Mouse (Mus musculus) right cerebral cortex, adult 2 months (tissue): ENCODE data around the gene Isoc2b.
A peak's percentile ranks its signal among the peaks of the same experiment; 100 is the strongest.
"Not testable (repeated sequence)": the region's sequence is repeated elsewhere in the genome, so short reads cannot be mapped to it uniquely, and the experiment has no call there.

Source experiments
- DNase-seq, 2 experiments: peaks; one replicate each; pipeline ENCODE4 v3.0.0; 2021 to 2022; ENCODE audit warnings: low spot score in 2 of 2

The Isoc2b gene

GRCm38 (mm10) chr7:4865579-4866493, 4.2 kb downstream of the Isoc2b start:
- peak; percentile 96 to 97 for DNase-seq

DNA sequence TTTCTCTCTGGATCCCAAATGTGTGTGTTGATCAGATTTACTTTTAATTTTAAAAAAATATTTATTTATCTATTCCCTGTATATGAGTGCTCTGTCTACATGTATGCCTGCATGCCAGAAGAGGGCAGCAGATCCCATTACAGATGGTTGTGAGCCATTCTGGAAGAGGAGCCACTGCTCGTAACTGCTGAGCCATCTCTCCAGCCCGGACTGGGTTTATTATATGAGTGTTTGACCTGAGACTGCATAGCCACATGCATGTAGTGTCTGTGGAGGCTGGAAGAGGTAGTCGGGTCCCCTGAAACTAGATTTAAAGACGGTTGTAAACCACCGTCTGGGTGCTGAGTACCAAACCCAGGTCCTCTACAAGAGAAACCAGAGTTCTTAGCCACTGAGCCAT, 5.0 kb downstream of the Isoc2b start:
- DNase-seq: peak in 1 of 2 experiments; percentile 41

DNA sequence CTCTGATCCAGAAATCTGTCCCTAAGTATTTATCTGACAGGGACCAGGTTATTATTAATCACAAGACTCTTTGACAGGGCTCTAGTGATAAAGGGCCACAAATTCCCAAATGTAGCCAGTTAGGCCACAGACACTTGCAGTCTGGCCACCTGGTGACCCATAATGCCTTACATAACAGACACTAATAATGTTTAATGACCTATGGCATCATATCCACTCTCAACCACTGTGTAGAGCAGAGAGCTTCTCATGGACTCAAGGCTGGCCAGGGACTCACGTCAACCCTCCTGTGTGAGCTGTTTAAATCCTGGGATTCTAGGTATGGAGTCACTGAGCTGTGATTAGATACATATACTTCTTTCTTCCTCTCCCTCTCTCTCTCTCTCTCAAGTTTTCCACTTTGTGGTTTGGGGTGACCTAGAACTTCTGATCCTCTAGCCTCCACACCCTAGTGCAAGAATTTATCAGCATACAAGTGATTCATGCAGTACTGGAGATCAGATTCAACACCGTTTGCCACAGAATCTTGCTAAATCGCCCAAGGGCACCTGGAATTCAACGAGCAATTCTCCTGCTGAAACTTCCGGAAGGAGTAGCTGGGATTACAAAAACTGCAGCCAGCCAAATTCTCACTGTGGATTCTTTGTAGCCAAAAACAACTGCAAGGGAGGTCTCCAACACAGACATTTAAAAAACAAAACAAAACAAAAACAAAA, 5.8 kb downstream of the Isoc2b start:
- DNase-seq: no peak

GRCm38 (mm10) chr7:4863541-4864080, 6.4 kb downstream of the Isoc2b start:
- DNase-seq: no peak

DNA sequence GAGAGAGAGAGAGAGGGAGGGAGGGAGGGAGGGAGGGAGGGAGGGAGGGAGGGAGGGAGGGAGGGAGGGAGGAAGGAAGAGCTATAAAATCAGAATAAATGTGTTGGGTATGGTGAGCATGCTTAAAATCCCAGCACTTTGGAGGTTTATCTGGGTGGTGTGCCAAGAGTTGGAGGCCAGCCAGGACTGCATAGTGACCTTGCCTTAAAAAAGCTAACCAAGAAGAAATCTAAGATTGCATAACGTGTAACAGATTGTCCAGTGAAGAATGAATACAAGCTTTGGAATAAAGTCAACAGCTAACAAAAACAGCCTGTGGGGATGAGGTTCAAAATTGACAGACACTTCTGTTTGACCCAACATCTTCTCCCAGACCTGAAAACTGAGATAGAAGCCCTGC, 7.0 kb downstream of the Isoc2b start:
- DNase-seq: peak; percentile 25 to 36

DNA sequence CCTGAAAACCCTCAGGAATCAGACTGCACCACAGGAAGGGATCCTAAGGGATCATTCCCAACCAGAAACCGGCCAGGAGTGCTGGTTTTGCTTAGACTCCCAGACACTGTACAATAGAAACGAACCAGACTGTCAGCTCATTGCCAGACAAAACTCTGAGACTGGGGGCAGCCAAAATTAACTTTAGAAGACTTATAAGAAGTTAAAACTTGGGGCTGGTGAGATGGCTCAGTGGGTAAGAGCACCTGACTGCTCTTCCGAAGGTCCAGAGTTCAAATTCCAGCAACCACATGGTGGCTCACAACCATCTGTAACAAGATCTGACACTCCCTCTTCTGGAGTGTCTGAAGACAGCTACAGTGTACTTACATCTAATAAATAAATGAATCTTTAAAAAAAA, 9.1 kb downstream of the Isoc2b start:
- not testable (repeated sequence) for DNase-seq

DNA sequence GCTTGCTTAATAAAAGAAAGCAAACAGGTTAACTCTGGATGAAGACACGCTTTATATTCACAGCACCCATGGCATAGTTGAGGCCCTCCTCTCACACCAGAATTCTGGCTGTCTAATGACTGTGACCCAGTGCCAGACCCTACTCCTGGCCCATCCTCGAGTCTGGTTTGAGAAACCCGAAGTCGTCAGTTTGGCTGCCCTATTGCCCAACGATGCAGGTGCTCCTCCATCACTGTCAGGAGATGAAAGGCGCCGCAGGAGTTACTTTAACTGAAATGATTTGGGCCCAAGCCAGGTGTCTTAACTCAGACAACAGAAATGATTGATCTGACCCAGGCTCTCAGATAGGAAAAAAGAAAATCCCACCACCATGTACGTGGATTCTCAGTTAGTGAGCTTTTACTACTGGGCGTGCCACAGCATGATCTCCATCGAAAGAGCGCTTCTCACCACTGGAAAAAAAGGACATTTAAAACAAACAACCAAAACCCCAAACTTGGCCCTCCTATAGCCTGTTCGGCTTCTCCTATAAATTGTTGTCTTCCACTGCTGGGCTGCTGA, 10.6 kb downstream of the Isoc2b start:
- DNase-seq: no peak

DNA sequence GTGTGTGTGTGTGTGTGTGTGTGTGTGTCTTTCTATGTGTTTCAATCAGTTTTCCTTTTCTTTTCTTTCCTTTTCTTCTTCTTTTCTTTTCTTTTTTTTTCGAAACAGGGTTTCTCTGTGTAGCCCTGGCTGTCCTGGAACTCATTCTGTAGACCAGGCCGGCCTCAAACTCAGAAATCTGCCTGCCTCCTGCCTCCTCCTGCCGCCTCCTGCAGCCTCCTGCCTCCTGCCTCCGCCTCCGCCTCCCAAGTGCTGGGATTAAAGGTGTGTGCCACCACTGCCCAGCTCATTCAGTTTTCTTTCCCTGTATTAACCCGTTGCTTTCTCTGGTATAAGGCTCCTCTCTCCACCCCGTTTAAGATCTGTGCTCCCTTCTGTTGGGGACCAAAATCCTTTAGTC, 12.7 kb downstream of the Isoc2b start:
- no peak for DNase-seq

- DNase-seq: no peak
Measured at GRCm38 (mm10) chr7:4856508-4856907, 13.6 kb downstream of the Isoc2b start.

DNA sequence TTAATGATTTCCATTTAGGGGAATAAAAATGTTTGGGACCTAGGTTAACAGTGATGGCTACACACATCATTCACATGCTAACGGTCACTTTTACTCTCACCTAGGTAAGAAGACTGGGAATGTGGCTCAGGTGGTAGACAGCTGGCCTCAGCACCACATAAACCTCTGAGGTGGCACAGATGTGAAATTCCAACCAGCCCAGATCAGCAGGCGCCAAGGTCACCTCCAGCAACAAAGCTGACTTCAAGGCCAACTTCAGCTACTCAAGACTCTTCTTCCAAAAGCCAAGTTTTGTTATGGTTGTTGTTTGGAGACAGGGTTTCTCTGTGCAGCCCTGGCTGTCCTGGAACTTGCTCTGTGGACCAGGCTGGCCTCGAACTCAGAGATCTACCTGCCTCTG, 16.4 kb downstream of the Isoc2b start:
- no peak for DNase-seq

DNA sequence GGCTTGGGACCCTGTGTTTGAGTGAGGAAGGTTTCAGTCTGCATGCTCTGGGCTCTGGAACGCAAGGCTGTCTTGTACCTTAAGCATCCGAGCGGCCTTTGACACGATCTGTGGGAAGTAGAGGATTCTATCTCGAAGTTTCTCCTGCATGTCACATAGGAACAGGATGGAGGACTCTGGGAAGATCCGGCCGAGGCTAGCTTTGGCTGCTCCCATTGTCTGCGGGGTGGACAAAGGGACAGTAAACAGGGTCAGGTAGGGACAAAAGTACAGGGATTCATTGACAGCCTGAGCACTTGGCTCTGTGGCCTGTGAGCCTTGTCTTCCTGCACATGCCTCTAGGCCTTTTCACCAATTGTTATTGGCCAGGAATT, 18.8 kb downstream of the Isoc2b start:
- DNase-seq: no peak

DNA sequence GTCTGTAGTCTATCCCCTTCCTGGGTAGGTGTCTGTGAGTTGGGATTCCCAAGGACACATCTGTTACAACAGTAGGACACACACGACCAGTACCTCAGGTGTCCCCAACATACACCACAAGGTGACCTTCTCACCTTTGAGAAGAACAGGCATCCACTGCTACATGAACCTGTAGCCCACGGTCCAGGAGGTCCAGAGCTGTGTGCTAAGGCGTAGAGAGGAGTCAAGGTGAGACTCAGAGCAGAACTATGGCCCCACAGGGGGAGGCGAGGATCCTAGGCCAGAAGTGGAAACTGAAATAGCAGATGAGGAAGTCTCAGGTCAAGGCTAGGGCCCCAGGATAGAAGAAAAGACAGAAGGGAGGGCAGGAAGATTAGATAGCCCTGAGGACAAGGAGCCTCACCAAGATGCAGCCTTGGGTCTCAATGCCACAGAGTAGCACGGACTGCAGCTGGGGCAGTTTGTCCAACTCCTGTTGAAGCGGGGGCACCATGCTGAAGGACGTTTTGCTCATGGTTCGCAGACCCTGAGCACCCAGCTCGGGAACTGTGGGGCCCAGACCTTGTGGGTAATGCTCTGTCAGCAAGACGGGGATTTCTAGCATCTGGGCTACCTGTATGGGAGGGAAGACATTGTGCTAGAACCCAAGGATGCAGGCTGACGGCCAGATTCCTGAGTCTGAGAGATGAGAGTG, 19.3 kb downstream of the Isoc2b start:
- no peak for DNase-seq

GRCm38 (mm10) chr7:4849372-4849771, 20.7 kb downstream of the Isoc2b start:
- DNase-seq: no peak

DNA sequence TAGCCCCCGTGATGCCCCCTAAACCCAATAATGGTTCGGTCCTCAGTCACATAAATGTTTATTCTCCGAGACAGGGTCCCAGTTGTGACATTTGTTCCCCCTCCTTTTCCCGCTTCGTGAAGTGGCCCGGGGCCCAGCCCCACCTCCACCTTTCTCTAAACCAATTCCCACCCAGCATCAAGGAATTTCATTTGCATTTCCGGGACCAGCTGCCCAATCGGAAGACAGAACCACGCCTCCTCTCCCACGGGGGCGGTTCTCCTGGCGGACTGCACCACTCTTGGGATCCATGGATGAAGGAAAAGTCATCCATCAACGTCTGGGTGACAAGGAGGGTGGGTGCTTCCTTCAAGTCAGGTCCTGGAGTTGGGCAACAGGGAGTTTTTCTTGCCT, 25.1 kb downstream of the Isoc2b start:
- peak; percentile 95 for DNase-seq

- peak in 1 of 2 experiments; percentile 44 for DNase-seq
Measured at GRCm38 (mm10) chr7:4844245-4844916, 25.7 kb downstream of the Isoc2b start, which contains the start of gene Shisa7. Gene Shisa7 (minus strand): TSS chr7:4844696.

GRCm38 (mm10) chr7:4843604-4844244, 26.3 kb downstream of the Isoc2b start:
- peak; percentile 85 for DNase-seq

- peak; percentile 58 to 59 for DNase-seq
Measured at GRCm38 (mm10) chr7:4842634-4843131, 27.4 kb downstream of the Isoc2b start.

DNA sequence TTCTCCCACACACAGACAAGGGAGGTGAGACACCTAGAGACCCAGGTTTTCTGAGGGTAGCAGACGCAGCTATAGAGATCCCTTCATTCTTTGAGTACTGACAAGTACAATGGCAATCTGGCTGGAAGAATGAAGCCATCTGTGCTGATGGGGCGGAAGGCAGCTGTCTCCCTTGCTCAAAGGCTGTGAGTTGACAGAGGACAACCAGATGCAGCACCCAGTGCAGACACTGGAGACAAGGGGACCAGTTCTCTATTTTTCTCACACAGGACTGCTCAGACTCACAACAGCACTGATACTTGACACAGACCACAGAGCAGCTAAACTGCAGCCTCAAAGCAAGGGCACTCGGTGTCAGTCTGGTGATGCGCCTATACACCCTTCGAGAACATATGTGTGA, 28.0 kb downstream of the Isoc2b start:
- DNase-seq: peak; percentile 42 to 66

- DNase-seq: no peak
Measured at GRCm38 (mm10) chr7:4837639-4838038, 32.4 kb downstream of the Isoc2b start.

- DNase-seq: peak in 1 of 2 experiments; percentile 59
Measured at GRCm38 (mm10) chr7:4836351-4836792, 33.7 kb downstream of the Isoc2b start.
